Mouse (Mus musculus) liver, adult 2 months (tissue): Measurements from ENCODE around the gene Adarb1. TPM values are rescaled to one million over a fixed set of nuclear protein-coding genes. Genes with fewer than 3 reads are reported as not detected.

Experiments
- DNase-seq: peaks from one replicate; pipeline ENCODE4 v3.0.0-alpha.2; 2011; ENCODE audit warnings: low read depth, low spot score; ENCODE audit errors: extremely low read depth
- H3K27ac ChIP-seq: fragments of 200-500 bp; replicated peaks from 2 replicates; pipeline ENCODE4 v1.5.1; 2012; ENCODE audit warnings: low read depth, mild to moderate bottlenecking, control low read depth, inconsistent platforms, low read length; ENCODE audit not compliant: insufficient read depth
- H3K27me3 ChIP-seq: fragments of 200-500 bp; 2 replicates; pipeline ENCODE4 v1.6.1; 2012; ENCODE audit warnings: mild to moderate bottlenecking, moderate library complexity, low read length, inconsistent platforms; ENCODE audit not compliant: control insufficient read depth, insufficient read depth
- H3K36me3 ChIP-seq: fragments of 200-500 bp; 2 replicates; pipeline ENCODE4 v1.6.1; 2012; ENCODE audit warnings: low read length, inconsistent platforms; ENCODE audit not compliant: control insufficient read depth, insufficient read depth
- H3K4me1 ChIP-seq: fragments of 200-500 bp; 2 replicates; pipeline ENCODE4 v1.6.1; 2011; ENCODE audit warnings: low read length; ENCODE audit not compliant: control insufficient read depth, insufficient read depth
- H3K4me3 ChIP-seq: fragments of 200-500 bp; 2 replicates; pipeline ENCODE4 v1.5.1; 2011; ENCODE audit warnings: low read depth, mild to moderate bottlenecking, control low read depth, low read length, moderate library complexity; ENCODE audit not compliant: insufficient read depth
- H3K79me2 ChIP-seq: fragments of 200-500 bp; 2 replicates; pipeline ENCODE4 v1.6.1; 2012; ENCODE audit warnings: inconsistent platforms, mild to moderate bottlenecking, low read length, moderate library complexity; ENCODE audit not compliant: control insufficient read depth, insufficient read depth
- H3K9ac ChIP-seq: fragments of 200-500 bp; 2 replicates; pipeline ENCODE4 v1.6.1; 2012; ENCODE audit warnings: low read depth, mild to moderate bottlenecking, control low read depth, inconsistent platforms, low read length
- CTCF ChIP-seq: fragments of 200-500 bp; IDR thresholded peaks from 2 replicates; pipeline ENCODE4 v1.5.1; 2011; ENCODE audit warnings: low read depth, low read length, control low read depth
- POLR2A ChIP-seq: fragments of 200-500 bp; IDR thresholded peaks from 2 replicates; pipeline ENCODE4 v1.6.1; 2011; ENCODE audit warnings: low read length, control low read depth; ENCODE audit not compliant: insufficient read depth; ENCODE audit errors: extremely low read depth
- WGBS: fragments of 180-500 bp; shearing (Covaris S2); methylation state at CpG from one replicate; pipeline ENCODE4 v1.1.7; 2018; 5-methylcytosine and 5-hydroxymethylcytosine counted together
- polyA plus RNA-seq: library from polyadenylated mRNA; depleted of rRNA; stranded (reverse); fragments of >200 nt; gene quantifications from 2 replicates; pipeline ENCODE4 v1.2.3, GENCODE M21; 2012
- total RNA-seq: library from RNA; depleted of rRNA; stranded (reverse); fragments of >200 nt; gene quantifications from 2 replicates; pipeline ENCODE4 v1.2.3, GENCODE M21; 2014

Adarb1 gene
- total and polyA plus RNA-seq, 2 experiments, result 4.6 to 12.2 TPM

DNA sequence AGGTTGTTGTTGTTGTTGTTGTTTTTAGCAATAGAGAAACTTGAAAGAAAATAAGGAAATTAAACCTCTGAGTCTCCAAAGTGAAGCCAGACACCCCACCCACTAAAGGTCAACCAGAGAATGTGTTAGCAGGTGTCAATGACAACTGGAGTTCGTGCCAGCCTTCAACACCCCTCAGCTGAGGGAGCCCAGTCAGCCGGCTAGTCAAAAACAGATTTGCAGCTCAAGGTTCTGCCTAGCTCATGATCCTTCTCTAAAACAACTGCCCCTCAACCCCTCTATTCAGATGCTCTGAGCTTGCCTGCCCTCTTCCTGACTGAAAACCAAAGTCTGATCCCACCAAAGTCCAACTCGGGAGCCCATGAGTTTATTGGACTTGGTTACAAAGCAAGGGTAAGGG is 23.7 kb upstream of the Adarb1 start:
- Histone ChIP-seq H3K4me1 (peaks cover 14% of the 10 kb centered on the region), H3K36me3 (no peaks in the 10 kb centered on the region), H3K27ac (peak overlapping the region; percentile 3; the same call in 1 of the 2 replicates), H3K9ac (no peak overlapping the region), H3K27me3 (no peaks in the 10 kb centered on the region), H3K4me3 (no peak overlapping the region), H3K79me2 (no peaks in the 10 kb centered on the region)
- 45% methylated on average over 3 of the region's 3 CpGs for WGBS
- TF ChIP-seq POLR2A (no peak), CTCF (no peak)
- no peak for DNase-seq

- TF ChIP-seq CTCF (no peak), POLR2A (no peak)
- no peak overlapping the region for H3K4me3 ChIP-seq
- DNase-seq, result peak; percentile 86
- peaks cover 14% of the 10 kb centered on the region for H3K4me1 ChIP-seq
- no peaks in the 10 kb centered on the region for H3K79me2 ChIP-seq
- H3K9ac ChIP-seq, result no peak overlapping the region
- H3K27ac ChIP-seq, result peak overlapping the region; percentile 11
- H3K36me3 ChIP-seq, result no peaks in the 10 kb centered on the region
- no peaks in the 10 kb centered on the region for H3K27me3 ChIP-seq
- WGBS, result 28% methylated on average over 19 of the region's 19 CpGs
Observed at GRCm38 (mm10) chr10:77440841-77441755, 23.0 kb upstream of the Adarb1 start.

DNA sequence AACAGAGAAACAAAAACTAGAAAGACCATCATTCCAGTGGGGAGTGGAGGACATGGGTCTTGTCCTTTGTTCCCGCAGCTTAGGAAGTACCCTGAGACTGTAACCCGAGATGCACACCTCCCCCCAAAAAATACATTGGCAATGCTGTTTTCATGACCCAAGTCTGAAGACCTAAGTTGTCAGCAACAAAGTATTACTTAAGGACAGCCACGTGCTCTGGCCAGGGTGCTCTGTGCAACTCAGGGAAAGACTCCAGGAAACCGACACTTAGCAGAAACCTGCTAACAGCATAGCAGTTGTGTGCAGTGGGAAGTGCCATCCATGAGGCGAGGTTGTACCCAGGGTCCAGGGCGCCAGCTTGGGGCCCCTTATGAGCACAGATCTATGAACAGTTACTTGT is 22.2 kb upstream of the Adarb1 start:
- no peak overlapping the region for H3K27ac ChIP-seq
- H3K36me3 ChIP-seq, result no peaks in the 10 kb centered on the region
- no peak overlapping the region for H3K9ac ChIP-seq
- DNase-seq, result peak; percentile 24
- H3K4me1 ChIP-seq, result peaks cover 14% of the 10 kb centered on the region
- TF ChIP-seq CTCF, result no peak
- no peak for TF ChIP-seq POLR2A
- H3K4me3 ChIP-seq, result no peak overlapping the region
- WGBS, result 59% methylated on average over 6 of the region's 6 CpGs
- no peaks in the 10 kb centered on the region for H3K79me2 ChIP-seq
- H3K27me3 ChIP-seq, result no peaks in the 10 kb centered on the region

GRCm38 (mm10) chr10:77439026-77439425 is 21.0 kb upstream of the Adarb1 start:
- Histone ChIP-seq H3K79me2 (no peaks in the 10 kb centered on the region), H3K36me3 (no peaks in the 10 kb centered on the region), H3K4me1 (peaks cover 14% of the 10 kb centered on the region), H3K9ac (no peak overlapping the region), H3K27ac (no peak overlapping the region), H3K4me3 (no peak overlapping the region), H3K27me3 (no peaks in the 10 kb centered on the region)
- WGBS, result 98% methylated on average over 3 of the region's 3 CpGs
- TF ChIP-seq CTCF (no peak), POLR2A (no peak)
- no peak for DNase-seq

- no peaks in the 10 kb centered on the region for H3K27me3 ChIP-seq
- H3K27ac ChIP-seq, result no peak overlapping the region
- no peaks in the 10 kb centered on the region for H3K79me2 ChIP-seq
- no peak overlapping the region for H3K9ac ChIP-seq
- no peak overlapping the region for H3K4me3 ChIP-seq
- WGBS, result 64% methylated on average over 1 of the region's 1 CpGs
- H3K36me3 ChIP-seq, result no peaks in the 10 kb centered on the region
- no peak for DNase-seq
- no peak for TF ChIP-seq CTCF
- no peak for TF ChIP-seq POLR2A
- peaks cover 14% of the 10 kb centered on the region for H3K4me1 ChIP-seq
Observed at GRCm38 (mm10) chr10:77438021-77438420, 20.0 kb upstream of the Adarb1 start.

- no peak overlapping the region for H3K9ac ChIP-seq
- peaks cover 2% of the 10 kb centered on the region; the same call in 1 of the 2 replicates for H3K4me1 ChIP-seq
- DNase-seq, result no peak
- no peaks in the 10 kb centered on the region for H3K27me3 ChIP-seq
- 71% methylated on average over 4 of the region's 4 CpGs for WGBS
- no peaks in the 10 kb centered on the region for H3K79me2 ChIP-seq
- TF ChIP-seq CTCF (no peak), POLR2A (no peak)
- peak overlapping the region; percentile 24; the same call in 1 of the 2 replicates for H3K27ac ChIP-seq
- no peak overlapping the region for H3K4me3 ChIP-seq
- no peaks in the 10 kb centered on the region for H3K36me3 ChIP-seq
Observed at GRCm38 (mm10) chr10:77435343-77435742, 17.3 kb upstream of the Adarb1 start.
